Mouse (Mus musculus) forebrain, postnatal 0 days (tissue): ENCODE data around the gene Ccdc159. TPM values are rescaled to one million over a fixed set of nuclear protein-coding genes. Genes with fewer than 3 reads are reported as not detected.

Experiments
- ATAC-seq: fragments of 200-750 bp; cut with Nextera tagmentation; 2 replicates; pipeline ENCODE4 v1.8.0; 2017; ENCODE audit warnings: mild to moderate bottlenecking, moderate library complexity
- DNase-seq: peaks from one replicate; pipeline ENCODE4 v3.0.0-alpha.2; 2015
- H3K27ac ChIP-seq: fragments of 300-500 bp; sonication (generic); 2 replicates; pipeline ENCODE4 v1.5.1; 2014; ENCODE audit warnings: low read depth, mild to moderate bottlenecking, antibody characterized with exemption, low read length, moderate library complexity, mixed read lengths
- H3K27me3 ChIP-seq: fragments of 300-500 bp; sonication (generic); 2 replicates; pipeline ENCODE4 v1.6.1; 2014; ENCODE audit warnings: mild to moderate bottlenecking, low read length, mixed read lengths; ENCODE audit not compliant: insufficient read depth
- H3K36me3 ChIP-seq: fragments of 300-500 bp; sonication (generic); 2 replicates; pipeline ENCODE4 v1.6.1; 2014; ENCODE audit warnings: mild to moderate bottlenecking, moderate library complexity; ENCODE audit not compliant: insufficient read depth
- H3K4me1 ChIP-seq: fragments of 300-500 bp; sonication (generic); 2 replicates; pipeline ENCODE4 v1.6.1; 2014; ENCODE audit warnings: antibody characterized with exemption; ENCODE audit not compliant: insufficient read depth
- H3K4me2 ChIP-seq: fragments of 300-500 bp; sonication (generic); 2 replicates; pipeline ENCODE4 v1.6.1; 2014; ENCODE audit warnings: low read depth, mild to moderate bottlenecking, moderate library complexity
- H3K4me3 ChIP-seq: fragments of 300-500 bp; sonication (generic); 2 replicates; pipeline ENCODE4 v1.5.1; 2014; ENCODE audit warnings: low read depth, low read length, mixed read lengths
- H3K9ac ChIP-seq: fragments of 300-500 bp; sonication (generic); 2 replicates; pipeline ENCODE4 v1.6.1; 2014; ENCODE audit warnings: mild to moderate bottlenecking
- H3K9me3 ChIP-seq: fragments of 300-500 bp; sonication (generic); 2 replicates; pipeline ENCODE4 v1.6.1; 2016; ENCODE audit warnings: low read length
- CTCF ChIP-seq: sonication (generic); IDR thresholded peaks from 2 replicates; pipeline ENCODE4 v1.5.1; 2016; ENCODE audit warnings: antibody characterized with exemption, control low read depth, low read depth
- WGBS: fragments of 180-500 bp; shearing (Covaris S2); extraction: QIAGEN DNeasy Blood & Tissue Kit; methylation state at CpG from one replicate; pipeline ENCODE4 v1.1.7; 2014; 5-methylcytosine and 5-hydroxymethylcytosine counted together
- polyA plus RNA-seq: library from polyadenylated mRNA; unstranded; fragments of >200 nt; fragmentation: Nextera tagmentation; extraction: Ambion mirVana; gene quantifications from 2 replicates; pipeline ENCODE4 v1.2.1, GENCODE M21; 2015
- total RNA-seq: library from RNA; depleted of rRNA; stranded (reverse); fragments of >200 nt; gene quantifications from 2 replicates; pipeline ENCODE4 v1.2.3, GENCODE M21; 2014

Ccdc159 gene
- total and polyA plus RNA-seq, 2 experiments from 2014 or later, result 4.1 to 8.6 TPM

GRCm38 (mm10) chr9:21943046-21943445 is 15.8 kb downstream of the Ccdc159 start:
- no peak overlapping the region for H3K4me2 ChIP-seq
- 85% methylated on average over 12 of the region's 12 CpGs for WGBS
- H3K4me1 ChIP-seq, result peaks cover 5% of the 10 kb centered on the region; the same call in 1 of the 2 replicates
- no peaks in the 10 kb centered on the region for H3K9me3 ChIP-seq
- no peak overlapping the region for H3K27ac ChIP-seq
- TF ChIP-seq CTCF, result no peak
- H3K36me3 ChIP-seq, result peaks cover 40% of the 10 kb centered on the region
- H3K4me3 ChIP-seq, result no peak overlapping the region
- DNase-seq (no peak), ATAC-seq (no peak)
- no peak overlapping the region for H3K9ac ChIP-seq
- H3K27me3 ChIP-seq, result no peaks in the 10 kb centered on the region

GRCm38 (mm10) chr9:21943638-21944037 is 16.4 kb downstream of the Ccdc159 start:
- Histone ChIP-seq H3K9me3 (no peaks in the 10 kb centered on the region), H3K27ac (no peak overlapping the region), H3K27me3 (no peaks in the 10 kb centered on the region), H3K4me2 (no peak overlapping the region), H3K4me1 (no peaks in the 10 kb centered on the region), H3K9ac (no peak overlapping the region), H3K36me3 (peaks cover 42% of the 10 kb centered on the region), H3K4me3 (no peak overlapping the region)
- 64% methylated on average over 12 of the region's 12 CpGs for WGBS
- no peak for TF ChIP-seq CTCF
- ATAC-seq (no peak), DNase-seq (no peak)

- Histone ChIP-seq H3K9ac (no peak overlapping the region), H3K36me3 (peaks cover 39% of the 10 kb centered on the region), H3K9me3 (no peaks in the 10 kb centered on the region), H3K4me1 (no peaks in the 10 kb centered on the region), H3K4me3 (no peak overlapping the region), H3K27me3 (no peaks in the 10 kb centered on the region), H3K4me2 (no peak overlapping the region), H3K27ac (no peak overlapping the region)
- DNase-seq, result no peak
- no peak for TF ChIP-seq CTCF
- no peak for ATAC-seq
- WGBS, result 29% methylated on average over 23 of the region's 23 CpGs
These were observed 17.0 kb downstream of the Ccdc159 start for GRCm38 (mm10) chr9:21944267-21944666.

- DNase-seq, result no peak
- WGBS, result 12% methylated on average over 27 of the region's 28 CpGs
These were observed 20.4 kb downstream of the Ccdc159 start for GRCm38 (mm10) chr9:21947540-21948130.

GRCm38 (mm10) chr9:21948146-21948545 is 20.9 kb downstream of the Ccdc159 start:
- Histone ChIP-seq H3K27me3 (no peaks in the 10 kb centered on the region), H3K4me2 (no peak overlapping the region), H3K9ac (no peak overlapping the region), H3K4me3 (no peak overlapping the region), H3K27ac (no peak overlapping the region), H3K36me3 (peaks cover 20% of the 10 kb centered on the region), H3K4me1 (no peaks in the 10 kb centered on the region), H3K9me3 (no peaks in the 10 kb centered on the region)
- no peak for TF ChIP-seq CTCF
- no peak for ATAC-seq
- no peak for DNase-seq
- WGBS, result 70% methylated on average over 8 of the region's 8 CpGs

More at GRCm38 (mm10) chr9:21947540-21948130, 20.4 kb downstream of the Ccdc159 start:
- Histone ChIP-seq H3K27ac (no peak overlapping the region), H3K9ac (no peak overlapping the region), H3K4me3 (no peak overlapping the region), H3K4me2 (no peak overlapping the region), H3K4me1 (no peaks in the 10 kb centered on the region), H3K36me3 (peaks cover 20% of the 10 kb centered on the region), H3K27me3 (no peaks in the 10 kb centered on the region), H3K9me3 (no peaks in the 10 kb centered on the region)
- TF ChIP-seq CTCF, result no peak
- ATAC-seq, result no peak; the same call in 1 of the 2 replicates

GRCm38 (mm10) chr9:21948790-21949189 is 21.5 kb downstream of the Ccdc159 start:
- TF ChIP-seq CTCF, result no peak
- H3K4me3 ChIP-seq, result no peak overlapping the region

GRCm38 (mm10) chr9:21950322-21950721 is 23.1 kb downstream of the Ccdc159 start:
- H3K4me2 ChIP-seq, result no peak overlapping the region
- 21% methylated on average over 11 of the region's 11 CpGs for WGBS
- H3K4me1 ChIP-seq, result peaks cover 14% of the 10 kb centered on the region
- H3K27me3 ChIP-seq, result no peaks in the 10 kb centered on the region
- ATAC-seq (no peak), DNase-seq (no peak)
- no peak overlapping the region for H3K4me3 ChIP-seq
- TF ChIP-seq CTCF, result no peak
- peaks cover 15% of the 10 kb centered on the region for H3K36me3 ChIP-seq
- H3K27ac ChIP-seq, result no peak overlapping the region
- no peak overlapping the region for H3K9ac ChIP-seq
- no peaks in the 10 kb centered on the region for H3K9me3 ChIP-seq

More at GRCm38 (mm10) chr9:21948790-21949189, 21.5 kb downstream of the Ccdc159 start:
- no peak overlapping the region for H3K27ac ChIP-seq
- WGBS, result 61% methylated on average over 6 of the region's 6 CpGs
- ATAC-seq (no peak), DNase-seq (no peak)
- H3K4me1 ChIP-seq, result peaks cover 2% of the 10 kb centered on the region; the same call in 1 of the 2 replicates
- no peaks in the 10 kb centered on the region for H3K9me3 ChIP-seq
- peaks cover 20% of the 10 kb centered on the region for H3K36me3 ChIP-seq
- no peak overlapping the region for H3K9ac ChIP-seq
- H3K27me3 ChIP-seq, result no peaks in the 10 kb centered on the region
- no peak overlapping the region for H3K4me2 ChIP-seq
